Mouse (Mus musculus): Measurements from ENCODE around the gene Myo1e.
"Not testable (repeated sequence)": the region's sequence is repeated elsewhere in the genome, so short reads cannot be mapped to it uniquely, and the experiment has no call there.

Gene Myo1e

DNA sequence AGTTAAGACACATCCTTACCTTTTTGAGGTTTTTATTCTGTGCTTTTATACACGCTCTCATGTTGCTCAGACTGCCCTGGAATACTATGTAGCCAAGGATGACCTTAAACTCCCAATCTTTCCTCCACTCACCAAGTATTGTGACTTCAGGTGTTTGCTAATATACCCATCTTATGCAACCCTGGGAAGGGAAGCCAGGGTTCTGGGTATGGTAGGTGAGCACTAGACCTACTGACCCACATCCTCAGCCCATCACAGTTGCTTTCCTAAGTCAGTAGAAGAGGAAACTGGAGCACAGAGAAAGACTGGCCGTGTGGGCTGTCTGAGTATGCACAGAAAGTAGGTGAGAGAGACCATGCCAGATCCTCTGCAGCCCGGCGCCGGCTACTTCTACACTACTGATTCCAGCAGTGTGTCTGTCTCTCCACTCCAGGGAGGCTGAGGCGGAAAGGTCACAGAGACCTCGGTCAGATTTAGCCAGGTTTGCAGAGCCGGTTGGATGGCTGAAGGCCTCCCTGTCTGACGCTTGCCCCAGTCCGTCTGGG is 44.4 kb downstream of the Myo1e start:
- no peak for DNase-seq (ENCODE audit: low spot score)

DNA sequence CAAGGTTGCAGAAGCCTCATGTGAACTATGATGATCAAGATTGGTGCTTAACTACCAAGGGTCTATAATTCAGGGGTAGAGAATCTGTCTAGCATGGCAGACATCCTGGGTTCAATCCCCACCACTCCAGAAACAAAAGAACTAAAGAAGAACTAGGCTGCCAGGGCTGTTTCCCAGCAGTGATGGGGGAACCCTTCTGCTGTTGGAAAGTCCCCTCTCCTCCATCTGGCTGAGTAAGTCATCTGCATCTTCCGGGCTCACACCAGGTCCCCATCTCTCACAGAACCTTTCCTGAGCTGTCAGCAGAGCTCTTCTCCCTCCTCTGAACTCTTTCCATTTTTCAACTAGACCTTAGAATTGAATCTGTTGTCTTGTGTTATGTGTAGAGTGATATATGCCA is 45.9 kb downstream of the Myo1e start:
- DNase-seq (ENCODE audit: low spot score) = no peak

- no peak for DNase-seq (ENCODE audit: low spot score)
These were observed 47.9 kb downstream of the Myo1e start for GRCm38 (mm10) chr9:70255005-70255404.

DNA sequence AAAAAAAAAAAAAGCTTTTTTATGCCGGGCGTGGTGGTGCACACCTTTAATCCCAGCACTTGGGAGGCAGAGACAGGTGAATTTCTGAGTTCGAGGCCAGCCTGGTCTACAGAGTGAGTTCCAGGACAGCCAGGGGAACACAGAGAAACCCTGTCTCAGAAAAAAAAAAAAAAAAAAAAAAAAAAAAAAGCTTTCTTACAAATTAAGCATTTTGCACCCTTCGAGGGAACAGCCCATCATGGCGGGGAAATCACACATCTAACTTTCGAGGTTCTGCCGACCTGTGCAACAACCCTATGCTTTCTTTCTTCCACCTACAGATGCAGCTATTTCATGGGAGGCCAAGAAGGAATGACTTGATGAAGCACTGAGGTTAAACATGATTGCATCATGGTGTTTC is 48.9 kb downstream of the Myo1e start:
- not testable (repeated sequence) for DNase-seq (ENCODE audit: low spot score)

- no peak for DNase-seq (ENCODE audit: low spot score)
These were observed 50.3 kb downstream of the Myo1e start for GRCm38 (mm10) chr9:70257289-70258101.

DNA sequence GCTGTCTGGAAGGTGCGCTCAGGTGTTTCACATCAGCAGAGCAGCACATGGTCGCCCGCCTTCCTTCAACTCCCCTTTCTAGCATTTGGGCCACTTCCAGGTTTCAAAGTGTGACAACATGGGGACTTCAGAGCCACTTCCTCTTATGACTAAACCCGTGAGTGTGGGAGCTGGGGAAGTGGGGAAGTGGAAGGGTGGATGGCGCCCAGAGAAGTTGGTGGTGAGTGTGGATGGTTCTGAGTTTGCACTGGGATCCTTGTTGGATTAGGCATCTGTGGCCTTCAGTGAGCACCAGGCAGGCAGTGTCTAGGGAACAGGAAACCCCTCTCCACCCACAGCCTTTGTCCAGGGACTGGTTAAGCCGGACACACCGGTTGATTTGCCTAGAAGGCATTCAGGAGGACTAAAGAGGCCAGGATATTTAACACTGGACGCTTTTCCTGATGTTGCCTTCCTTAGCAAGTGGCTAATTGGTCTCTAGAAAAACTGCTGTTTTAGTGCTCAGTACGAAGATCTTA is 53.2 kb downstream of the Myo1e start:
- DNase-seq (ENCODE audit: low spot score) = peak; percentile 28

- DNase-seq (ENCODE audit: low spot score) = no peak
These were observed 54.5 kb downstream of the Myo1e start for GRCm38 (mm10) chr9:70261646-70262045.

- no peak for DNase-seq (ENCODE audit: low spot score)
These were observed 56.0 kb downstream of the Myo1e start for GRCm38 (mm10) chr9:70263134-70263533.

GRCm38 (mm10) chr9:70263735-70264134 is 56.6 kb downstream of the Myo1e start:
- no peak for DNase-seq (ENCODE audit: low spot score)

DNA sequence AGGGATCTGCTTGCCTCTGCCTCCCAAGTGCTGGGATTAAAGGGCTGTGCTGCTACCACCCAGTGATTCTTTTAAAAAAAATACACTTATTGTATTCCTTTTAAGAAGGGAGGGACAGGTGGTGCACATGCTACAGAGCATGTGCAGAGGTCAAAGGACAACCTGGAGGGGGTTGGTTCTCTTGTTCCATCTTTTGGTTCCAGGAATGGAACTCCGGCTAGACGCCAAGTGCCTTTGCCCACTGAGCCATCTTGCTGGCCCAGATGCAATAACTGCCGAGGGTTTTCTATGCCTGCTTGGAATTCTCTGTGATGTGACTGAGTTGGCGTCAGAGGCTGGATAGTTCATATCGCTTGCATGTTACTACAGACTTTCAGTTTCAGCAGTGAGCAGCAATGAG is 58.4 kb downstream of the Myo1e start:
- no peak for DNase-seq (ENCODE audit: low spot score)

DNA sequence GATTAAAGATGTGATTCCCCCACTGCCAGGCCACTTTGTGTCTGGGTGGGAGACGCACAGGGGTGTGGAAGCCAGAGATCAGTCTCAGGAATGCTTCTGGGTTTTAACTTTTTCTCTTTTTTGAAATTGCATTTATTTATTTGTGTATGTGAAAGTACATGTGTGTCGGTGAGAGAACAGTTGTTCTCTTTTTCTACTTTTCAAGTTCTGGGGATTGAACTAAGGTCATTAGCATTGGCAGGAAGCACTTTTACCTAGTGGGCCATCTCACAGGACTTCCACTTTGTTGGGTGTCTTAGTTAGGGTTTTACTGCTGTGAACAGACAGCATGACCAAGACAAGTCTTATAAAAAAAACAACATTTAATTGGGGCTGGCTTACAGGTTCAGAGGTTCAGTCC is 59.0 kb downstream of the Myo1e start:
- DNase-seq (ENCODE audit: low spot score) = no peak

DNA sequence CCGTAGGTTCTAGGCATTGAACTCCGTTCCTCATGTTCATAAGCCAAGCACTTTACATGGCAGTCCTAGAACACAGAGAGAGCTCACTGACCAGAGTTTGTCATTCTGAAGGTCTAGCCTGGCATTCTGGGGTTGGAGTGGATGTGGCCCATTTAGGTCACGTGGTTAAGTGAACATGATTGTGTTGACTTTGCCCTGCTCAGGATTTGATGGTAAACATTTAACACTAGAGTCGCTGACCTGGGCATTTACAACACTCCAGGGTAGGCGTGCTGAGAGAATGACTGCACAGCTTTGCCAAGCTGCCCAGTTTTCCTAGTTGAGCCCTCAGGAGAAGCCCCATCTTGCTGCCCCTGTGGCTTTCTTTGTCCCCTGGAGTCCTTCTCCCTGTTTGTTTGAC is 60.0 kb downstream of the Myo1e start:
- DNase-seq (ENCODE audit: low spot score) = no peak

GRCm38 (mm10) chr9:70269349-70269748 is 62.2 kb downstream of the Myo1e start:
- no peak for DNase-seq (ENCODE audit: low spot score)

- DNase-seq (ENCODE audit: low spot score) = no peak
These were observed 63.3 kb downstream of the Myo1e start for GRCm38 (mm10) chr9:70270468-70270867.

DNA sequence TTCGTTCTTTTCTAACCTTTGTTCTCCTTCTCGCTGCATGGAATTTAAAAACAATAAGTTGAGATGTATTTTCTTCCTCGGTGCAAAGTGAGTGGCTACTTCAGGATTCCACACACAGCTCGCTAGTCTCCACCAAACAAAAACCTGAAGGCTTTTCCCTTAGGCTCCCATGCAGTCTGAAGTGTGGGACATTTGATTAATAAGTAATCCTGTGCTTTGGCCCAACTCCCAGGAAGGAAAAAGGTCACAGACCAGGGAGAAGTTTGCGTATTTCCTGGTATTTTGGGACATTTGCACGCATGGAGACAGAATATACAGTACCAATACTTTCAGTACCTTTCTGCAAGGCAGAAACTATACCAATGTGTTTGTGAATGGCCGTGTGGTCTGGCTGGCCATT is 64.0 kb downstream of the Myo1e start:
- DNase-seq (ENCODE audit: low spot score) = no peak

- DNase-seq (ENCODE audit: low spot score) = no peak
These were observed 64.5 kb downstream of the Myo1e start for GRCm38 (mm10) chr9:70271631-70272030.

DNA sequence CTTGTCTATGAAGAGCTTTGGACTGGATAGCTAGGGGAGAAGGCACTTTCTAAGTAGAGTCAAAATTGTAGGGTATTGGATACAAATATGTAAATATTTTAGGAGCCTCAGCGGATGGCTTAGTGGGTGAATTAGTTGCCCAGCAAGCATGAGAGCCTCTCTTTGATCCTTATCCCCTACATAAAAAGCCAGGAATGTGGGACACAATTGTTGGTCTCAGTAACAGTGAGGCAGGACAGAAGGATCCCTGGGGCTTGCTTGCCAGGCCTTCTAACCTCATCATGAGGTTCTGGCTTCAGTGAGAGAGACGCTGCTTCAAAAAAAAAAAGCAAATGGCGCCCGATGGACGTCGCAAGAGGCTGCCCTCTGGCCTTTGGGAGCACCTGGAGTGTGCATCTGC is 66.9 kb downstream of the Myo1e start:
- no peak for DNase-seq (ENCODE audit: low spot score)

GRCm38 (mm10) chr9:70274476-70274875 is 67.3 kb downstream of the Myo1e start:
- DNase-seq (ENCODE audit: low spot score) = no peak

GRCm38 (mm10) chr9:70274887-70275555 is 67.9 kb downstream of the Myo1e start:
- DNase-seq (ENCODE audit: low spot score) = no peak

- no peak for DNase-seq (ENCODE audit: low spot score)
These were observed 69.9 kb downstream of the Myo1e start for GRCm38 (mm10) chr9:70277076-70277475.

DNA sequence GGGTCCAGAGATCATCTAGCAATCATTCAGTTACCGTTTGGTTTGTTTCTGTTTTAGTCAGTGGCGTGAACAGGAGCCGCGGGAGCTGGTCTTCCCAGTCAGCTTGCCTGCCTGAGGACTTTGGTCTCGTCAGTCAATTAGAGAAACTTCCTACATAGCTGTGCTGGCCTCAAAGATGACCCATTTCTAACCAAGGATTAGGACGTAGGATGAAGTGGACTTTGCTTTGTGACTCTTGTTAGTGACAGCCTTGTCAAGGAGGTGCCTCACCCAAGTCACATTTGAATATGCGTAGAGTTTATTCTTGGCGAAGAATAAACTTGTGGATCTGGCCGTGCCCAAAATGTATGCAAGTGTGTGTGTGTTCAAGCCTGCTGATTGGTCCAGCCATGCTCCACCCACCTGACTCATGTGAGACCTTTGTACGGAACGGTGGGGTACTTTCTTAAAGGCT is 70.4 kb downstream of the Myo1e start:
- DNase-seq (ENCODE audit: low spot score) = no peak

GRCm38 (mm10) chr9:70281407-70281806 is 74.3 kb downstream of the Myo1e start:
- no peak for DNase-seq (ENCODE audit: low spot score)

GRCm38 (mm10) chr9:70282107-70282506 is 75.0 kb downstream of the Myo1e start:
- no peak for DNase-seq (ENCODE audit: low spot score)

All from ovary, adult 18-20 months (tissue).